Mouse (Mus musculus): ENCODE measurements around the gene Nfatc2.

Nfatc2 gene

DNA sequence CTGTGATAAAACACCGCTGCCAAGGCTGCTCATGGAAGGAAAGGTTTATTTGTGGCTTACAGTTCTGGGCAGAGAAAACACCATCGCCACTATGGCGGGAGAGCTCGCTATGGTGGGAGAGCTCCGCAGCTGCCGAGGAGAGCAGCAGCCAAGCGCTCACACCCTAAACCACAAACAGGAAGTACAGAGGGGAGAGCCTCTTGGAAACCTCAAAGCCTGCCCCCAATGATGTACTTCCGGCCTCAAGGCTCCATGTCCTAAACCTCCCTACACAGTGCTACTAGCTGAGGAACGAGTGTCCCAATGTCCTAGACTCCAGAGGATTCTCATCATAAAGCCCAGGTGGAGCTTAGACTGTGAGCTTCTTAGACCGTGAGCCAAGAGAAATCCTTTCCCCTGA is 171.9 kb downstream of the Nfatc2 start:
- no peak for DNase-seq

- peak in 1 of 2 experiments; percentile 16 for DNase-seq
These were observed 173.0 kb downstream of the Nfatc2 start for GRCm38 (mm10) chr2:168428375-168428901.

All from kidney, postnatal 36 days (tissue).